Mouse (Mus musculus): Measurements from ENCODE around the gene Atat1.

GRCm38 (mm10) chr17:35900636-35901035 is 9.2 kb downstream of the Atat1 start:
- no peak for TF ChIP-seq CTCF (IDR thresholded peaks at IDR 0.05; ENCODE audit: extremely low read depth, insufficient read length, insufficient replicate concordance, low read depth, low read length)
- no peak for TF ChIP-seq POLR2A (IDR thresholded peaks at IDR 0.05; ENCODE audit: low read depth, low read length)

All from small intestine, adult 2 months (tissue).